Mouse (Mus musculus): ENCODE measurements around the gene Cep63. TPM values are rescaled to one million over a fixed set of nuclear protein-coding genes. Genes with fewer than 3 reads are reported as not detected.

The Cep63 gene
- total RNA-seq, 2 experiments from 2014 or later = 26.7 to 28.0 TPM

- peak; percentile 89 for ATAC-seq (ENCODE audit: poor library complexity, severe bottlenecking)
Observed at GRCm38 (mm10) chr9:102577480-102577879, 48.9 kb downstream of the Cep63 start.

DNA sequence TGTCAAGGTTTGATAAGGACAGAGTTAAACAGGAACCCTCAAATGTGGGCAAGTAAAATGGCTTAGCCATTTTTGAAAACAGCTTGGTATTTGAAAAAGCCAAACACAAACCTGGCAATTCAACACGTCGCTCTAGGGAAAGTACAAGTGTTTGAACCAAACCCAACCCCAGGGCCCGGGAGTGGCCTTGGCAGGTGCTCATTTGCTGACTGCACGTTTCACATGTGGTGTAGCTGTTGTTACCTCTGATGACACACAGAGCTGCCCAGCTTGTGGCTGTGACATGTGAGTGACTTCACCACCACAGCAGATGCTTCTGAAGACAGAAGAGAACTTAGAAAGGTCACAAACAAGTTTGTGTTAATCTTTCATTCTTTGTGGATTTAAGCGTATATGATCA, 53.4 kb downstream of the Cep63 start:
- ATAC-seq (ENCODE audit: poor library complexity, severe bottlenecking) = no peak

DNA sequence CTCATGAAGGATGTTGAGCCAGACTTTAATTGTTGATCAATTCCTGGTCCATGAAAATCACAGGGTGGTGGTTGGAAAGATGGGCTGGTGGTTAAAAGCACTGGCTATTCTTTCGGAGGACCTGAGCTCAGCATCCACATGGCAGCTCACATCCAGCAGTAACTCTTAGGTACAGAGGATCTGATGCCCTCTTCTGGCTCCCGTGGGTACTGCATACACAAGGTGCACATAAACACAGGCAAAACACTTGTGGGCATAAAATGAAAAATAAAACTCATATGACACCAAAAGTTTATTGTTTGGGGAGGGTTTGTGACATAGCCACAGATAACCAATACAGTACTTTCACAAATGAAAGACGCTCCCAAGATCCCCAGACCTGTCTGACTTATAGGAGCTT, 67.9 kb downstream of the Cep63 start:
- no peak for ATAC-seq (ENCODE audit: poor library complexity, severe bottlenecking)

GRCm38 (mm10) chr9:102553781-102554180, 72.6 kb downstream of the Cep63 start:
- no peak for ATAC-seq (ENCODE audit: poor library complexity, severe bottlenecking)

- ATAC-seq (ENCODE audit: poor library complexity, severe bottlenecking) = no peak
Observed at GRCm38 (mm10) chr9:102551771-102552170, 74.6 kb downstream of the Cep63 start.

GRCm38 (mm10) chr9:102549211-102549610, 77.1 kb downstream of the Cep63 start:
- ATAC-seq (ENCODE audit: poor library complexity, severe bottlenecking) = no peak

DNA sequence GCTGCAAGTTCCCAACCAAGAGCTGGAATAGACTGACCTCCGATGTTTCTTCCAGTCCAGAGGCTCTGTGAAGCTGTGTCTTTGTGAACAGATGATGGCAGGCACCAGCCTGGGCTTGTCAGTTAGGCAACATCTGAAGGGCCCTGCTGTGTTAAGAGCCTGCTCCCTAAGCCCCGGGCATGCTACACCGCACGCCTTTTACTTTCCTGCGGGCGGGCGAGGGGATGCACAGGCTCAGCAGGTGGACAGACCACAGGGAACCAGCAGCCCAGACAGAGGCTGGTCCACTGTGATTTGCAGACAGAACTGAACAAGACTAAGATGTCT, 79.3 kb downstream of the Cep63 start:
- no peak for ATAC-seq (ENCODE audit: poor library complexity, severe bottlenecking)

GRCm38 (mm10) chr9:102546256-102547027, 79.9 kb downstream of the Cep63 start:
- ATAC-seq (ENCODE audit: poor library complexity, severe bottlenecking) = no peak

DNA sequence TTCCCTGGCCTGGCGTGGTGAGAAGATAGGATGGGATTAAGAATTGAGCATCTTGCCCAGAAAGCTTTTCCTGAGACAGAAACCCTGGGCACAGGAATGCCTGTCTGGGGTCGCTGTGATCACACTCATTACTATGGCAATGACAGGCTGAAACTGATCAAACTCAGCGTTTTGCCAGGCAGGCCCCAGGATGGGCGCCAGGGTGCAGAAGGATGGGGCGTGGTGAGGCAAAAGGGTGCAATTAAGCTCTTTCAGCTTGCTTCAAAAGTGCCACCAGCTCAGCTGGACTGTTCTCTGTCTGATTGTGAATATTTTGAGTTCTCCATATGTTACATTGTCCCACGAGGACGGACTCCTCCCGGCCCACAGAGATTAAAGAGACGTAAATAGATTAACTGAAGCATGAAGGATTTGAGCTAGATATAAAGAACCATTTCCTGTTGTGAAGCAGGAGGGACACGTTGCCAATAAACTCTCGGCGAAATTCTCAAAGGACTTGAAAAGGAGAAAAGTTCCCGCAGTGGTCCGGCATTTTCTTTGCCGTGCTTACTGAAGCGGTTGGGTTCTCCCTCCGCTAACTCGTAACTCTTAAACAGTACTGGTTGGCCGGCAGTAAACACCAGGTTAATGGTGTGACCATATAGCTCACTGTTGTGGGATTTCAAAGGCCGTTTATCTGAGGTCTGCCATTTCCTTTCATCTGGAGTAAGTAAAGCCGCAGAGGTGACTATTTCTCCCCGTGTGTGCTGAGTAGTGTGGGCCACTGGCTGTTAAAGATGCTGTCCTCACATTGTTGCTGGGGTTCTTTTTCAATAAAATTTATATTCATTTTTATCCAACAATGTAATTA, 80.7 kb downstream of the Cep63 start:
- ATAC-seq (ENCODE audit: poor library complexity, severe bottlenecking) = no peak

DNA sequence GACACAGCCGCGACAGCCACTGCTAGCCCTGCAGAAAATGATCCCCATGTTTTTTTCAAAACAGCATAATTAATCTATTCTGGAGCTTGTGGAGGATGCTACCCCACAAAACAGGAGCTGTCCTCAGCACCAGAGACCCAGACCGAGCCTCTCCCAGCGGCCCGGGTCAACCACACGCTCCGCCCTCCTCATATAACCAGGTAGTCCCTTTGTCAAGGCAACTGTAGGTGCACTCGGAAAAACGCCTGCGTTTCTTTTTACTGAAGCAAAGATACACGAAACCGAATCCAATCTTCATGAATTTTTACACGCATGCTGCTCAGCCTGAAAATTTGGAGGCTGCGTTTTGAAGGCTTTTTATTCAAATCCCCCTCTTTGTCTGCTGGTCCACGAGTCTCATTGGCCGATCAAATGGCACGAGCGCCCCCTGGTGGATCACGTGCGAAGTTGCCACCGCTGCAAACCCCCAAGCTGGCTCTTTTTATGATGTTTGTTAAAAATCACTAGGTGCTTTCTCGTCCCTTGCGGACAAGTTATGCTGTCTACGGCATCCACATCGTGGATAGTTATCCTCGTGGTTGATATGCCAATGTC, 81.5 kb downstream of the Cep63 start:
- peak; percentile 66 for ATAC-seq (ENCODE audit: poor library complexity, severe bottlenecking)

- ATAC-seq (ENCODE audit: poor library complexity, severe bottlenecking) = no peak
Observed at GRCm38 (mm10) chr9:102544116-102544772, 82.1 kb downstream of the Cep63 start.

GRCm38 (mm10) chr9:102543761-102544115, 82.6 kb downstream of the Cep63 start:
- ATAC-seq (ENCODE audit: poor library complexity, severe bottlenecking) = no peak

DNA sequence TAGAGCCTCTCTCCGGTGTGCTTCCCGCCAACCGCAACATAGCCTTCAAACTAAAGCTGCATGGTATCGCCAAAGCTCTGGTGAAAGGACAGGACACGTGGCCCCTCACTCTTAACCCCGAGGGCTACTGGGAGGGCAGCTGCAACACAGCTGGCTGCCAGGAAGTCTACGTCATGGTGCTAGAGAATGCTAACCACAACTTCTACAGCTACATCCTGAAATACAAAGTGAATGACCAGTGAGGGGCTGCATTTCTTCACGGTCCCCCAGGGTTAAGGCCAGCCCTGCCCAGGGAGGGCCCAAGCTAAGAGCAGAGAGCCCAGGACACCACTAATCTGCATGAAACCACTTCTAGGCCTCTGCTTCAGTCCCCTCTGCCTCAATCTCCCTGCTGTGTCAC, 83.8 kb downstream of the Cep63 start:
- peak; percentile 21 for ATAC-seq (ENCODE audit: poor library complexity, severe bottlenecking)

GRCm38 (mm10) chr9:102541666-102542065, 84.7 kb downstream of the Cep63 start:
- peak; percentile 64 for ATAC-seq (ENCODE audit: poor library complexity, severe bottlenecking)

- peak; percentile 54 for ATAC-seq (ENCODE audit: poor library complexity, severe bottlenecking)
Observed at GRCm38 (mm10) chr9:102539699-102540098, 86.6 kb downstream of the Cep63 start.

DNA sequence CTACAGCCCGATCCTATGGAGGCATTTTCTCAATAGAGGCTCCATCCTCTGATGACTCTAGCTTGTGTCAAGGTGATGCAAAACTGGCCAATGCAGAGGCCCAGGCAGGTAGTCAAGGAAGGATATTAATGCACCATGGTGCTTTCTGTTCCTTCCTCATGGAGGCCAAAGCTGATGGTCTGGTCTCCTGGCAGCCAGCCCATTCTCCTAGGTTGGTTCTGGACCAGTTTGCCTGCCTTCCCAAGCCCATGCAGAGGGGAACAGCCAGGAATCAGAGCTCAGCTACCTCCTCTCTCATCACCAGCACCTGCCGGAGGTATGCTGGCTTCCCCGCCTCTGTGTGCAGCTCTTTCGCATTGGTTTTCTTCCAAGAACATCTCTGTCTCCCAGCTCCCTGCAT, 89.4 kb downstream of the Cep63 start:
- no peak for ATAC-seq (ENCODE audit: poor library complexity, severe bottlenecking)

Other genes starting within 250 kb of the Cep63 start
- gene Ky, start 120.8 kb downstream of the Cep63 start, total RNA-seq (2015) = not detected in 2 replicates
- gene Ky, start 120.8 kb downstream of the Cep63 start, total RNA-seq (2017) = not detected in 2 replicates
- gene Anapc13, start 238 bp downstream of the Cep63 start, total RNA-seq (2015) = 115 and 117 TPM in 2 replicates
- 106 and 119 TPM in 2 replicates for gene Anapc13, start 238 bp downstream of the Cep63 start, total RNA-seq (2017)
- gene Amotl2, start 90.1 kb upstream of the Cep63 start, total RNA-seq (2015) = 1.3 and 1.7 TPM in 2 replicates
- 1.1 and 2.8 TPM in 2 replicates for gene Amotl2, start 90.1 kb upstream of the Cep63 start, total RNA-seq (2017)
- gene Ryk, start 208.4 kb upstream of the Cep63 start, total RNA-seq (2015) = 0.07 and 0.41 TPM in 2 replicates
- 5.0 TPM in 1 of 2 replicates, not detected in the other for gene Ryk, start 208.4 kb upstream of the Cep63 start, total RNA-seq (2017)

Data from megakaryocyte, adult 5-6 weeks (primary cell).